Mouse (Mus musculus): ENCODE results near the gene Rpl11. TPM values are rescaled to one million over a fixed set of nuclear protein-coding genes. Genes with fewer than 3 reads are reported as not detected.
"Not testable (repeated sequence)": the region's sequence is repeated elsewhere in the genome, so short reads cannot be mapped to it uniquely, and the experiment has no call there.

Gene Rpl11
- polyA plus RNA-seq, 1 experiment from 2014 or later, result 388 TPM

- H3K27ac ChIP-seq; H3K27me3 ChIP-seq (ENCODE audit: insufficient read depth, poor library complexity, severe bottlenecking); H3K4me1 ChIP-seq (replicated peaks); H3K4me3 ChIP-seq; H3K9me3 ChIP-seq; DNase-seq (ENCODE audit: low spot score); H3K36me3 ChIP-seq: not testable (repeated sequence)
- 71% methylated on average over 9 of the region's 9 CpGs for WGBS
Measured at GRCm38 (mm10) chr4:136059800-136060488, 6.7 kb upstream of the Rpl11 start.

DNA sequence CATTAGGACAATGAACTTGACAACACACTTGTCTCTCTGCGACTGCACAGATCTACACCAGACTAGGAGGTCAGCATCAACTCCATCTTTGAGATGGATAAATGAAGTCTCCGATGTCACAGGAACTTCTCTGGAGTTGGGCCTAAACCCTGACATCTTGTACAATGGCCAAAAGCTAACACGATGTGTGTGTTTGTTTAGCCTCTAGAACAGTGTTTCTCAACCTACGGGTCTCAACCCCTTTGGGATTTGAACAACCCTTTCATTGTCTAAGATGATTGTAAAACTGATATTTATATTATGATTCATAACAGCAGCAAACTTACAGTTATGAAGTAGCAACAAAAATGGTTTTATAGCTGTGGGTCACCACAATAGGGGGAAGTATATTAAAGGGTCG is 4.7 kb upstream of the Rpl11 start:
- 93% methylated on average over 5 of the region's 5 CpGs for WGBS
- DNase-seq (ENCODE audit: low spot score), result no peak

GRCm38 (mm10) chr4:136056030-136056429 is 2.8 kb upstream of the Rpl11 start:
- 26% methylated on average over 1 of the region's 1 CpGs for WGBS
- no peak for DNase-seq (ENCODE audit: low spot score)

More for the DNA sequence above, 4.7 kb upstream of the Rpl11 start:
- no peaks in the 10 kb centered on the region for H3K4me1 ChIP-seq (replicated peaks)
- no peaks in the 10 kb centered on the region for H3K36me3 ChIP-seq
- no peak overlapping the region for H3K27ac ChIP-seq
- no peak overlapping the region for H3K4me3 ChIP-seq
- H3K9me3 ChIP-seq, result no peaks in the 10 kb centered on the region
- H3K27me3 ChIP-seq (ENCODE audit: insufficient read depth, poor library complexity, severe bottlenecking), result no peaks in the 10 kb centered on the region

GRCm38 (mm10) chr4:136053843-136054242 is 615 bp upstream of the Rpl11 start:
- Histone ChIP-seq H3K9me3 (no peaks in the 10 kb centered on the region), H3K27me3 (ENCODE audit: insufficient read depth, poor library complexity, severe bottlenecking) (no peaks in the 10 kb centered on the region), H3K36me3 (peaks cover 35% of the 10 kb centered on the region), H3K27ac (no peak overlapping the region), H3K4me3 (0 out of 2 replicates have a peak overlapping the region, but pooled peaks have one; percentile 93), H3K4me1 (replicated peaks) (peaks cover 20% of the 10 kb centered on the region)
- no peak for DNase-seq (ENCODE audit: low spot score)
- WGBS, result 74% methylated on average over 5 of the region's 5 CpGs

More at GRCm38 (mm10) chr4:136056030-136056429, 2.8 kb upstream of the Rpl11 start:
- H3K27me3 ChIP-seq (ENCODE audit: insufficient read depth, poor library complexity, severe bottlenecking), result no peaks in the 10 kb centered on the region
- peaks cover 12% of the 10 kb centered on the region for H3K4me1 ChIP-seq (replicated peaks)
- H3K4me3 ChIP-seq, result no peak overlapping the region
- peaks cover 13% of the 10 kb centered on the region for H3K36me3 ChIP-seq
- no peak overlapping the region for H3K27ac ChIP-seq
- H3K9me3 ChIP-seq, result no peaks in the 10 kb centered on the region

DNA sequence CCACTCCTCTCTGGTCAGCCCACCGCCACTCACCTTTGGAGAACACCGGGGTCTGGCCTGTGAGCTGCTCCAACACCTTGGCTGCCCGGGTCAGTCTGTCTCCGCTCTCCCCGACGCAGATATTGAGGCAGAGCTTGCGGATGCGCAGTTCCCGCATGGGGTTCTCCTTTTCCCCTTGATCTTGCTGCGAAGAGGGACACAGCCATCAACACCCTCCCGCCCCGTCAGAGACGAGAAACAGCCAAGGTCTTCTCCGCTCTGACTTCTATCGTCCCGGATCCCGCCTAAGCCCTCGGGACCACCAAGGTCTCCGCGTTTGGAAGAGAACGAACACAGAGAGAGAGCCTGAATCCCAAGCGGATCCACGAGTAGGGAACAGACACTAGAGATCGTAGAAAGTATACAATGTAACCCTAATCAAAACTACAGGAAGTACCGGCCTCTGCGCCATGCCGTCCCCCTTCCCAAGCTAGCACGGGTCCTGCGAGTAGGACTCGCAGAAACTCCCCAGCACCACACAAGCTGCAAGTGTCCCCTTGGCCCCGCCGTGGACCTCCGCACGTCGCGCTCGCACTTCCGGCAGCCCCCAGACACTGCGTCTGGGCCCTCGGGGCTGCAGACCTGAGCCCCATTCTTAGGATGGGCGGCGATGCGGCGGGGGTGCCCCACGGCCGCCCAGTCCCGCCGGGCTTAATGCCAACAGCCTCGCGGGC is 538 bp downstream of the Rpl11 start:
- Histone ChIP-seq H3K27ac (peak overlapping the region; percentile 98), H3K4me1 (replicated peaks) (peaks cover 20% of the 10 kb centered on the region), H3K36me3 (peaks cover 46% of the 10 kb centered on the region), H3K27me3 (ENCODE audit: insufficient read depth, poor library complexity, severe bottlenecking) (no peaks in the 10 kb centered on the region), H3K9me3 (no peaks in the 10 kb centered on the region), H3K4me3 (peak overlapping the region; percentile 93)
- DNase-seq (ENCODE audit: low spot score), result no peak
- under 1% methylated on average over 50 of the region's 50 CpGs for WGBS

GRCm38 (mm10) chr4:136052060-136052459 is 1.2 kb downstream of the Rpl11 start:
- Histone ChIP-seq H3K4me3 (peak overlapping the region; percentile 93), H3K27ac (peak overlapping the region; percentile 98), H3K4me1 (replicated peaks) (peaks cover 20% of the 10 kb centered on the region), H3K27me3 (ENCODE audit: insufficient read depth, poor library complexity, severe bottlenecking) (no peaks in the 10 kb centered on the region), H3K36me3 (peaks cover 52% of the 10 kb centered on the region), H3K9me3 (no peaks in the 10 kb centered on the region)
- no peak for DNase-seq (ENCODE audit: low spot score)
- WGBS, result 10% methylated on average over 3 of the region's 3 CpGs

DNA sequence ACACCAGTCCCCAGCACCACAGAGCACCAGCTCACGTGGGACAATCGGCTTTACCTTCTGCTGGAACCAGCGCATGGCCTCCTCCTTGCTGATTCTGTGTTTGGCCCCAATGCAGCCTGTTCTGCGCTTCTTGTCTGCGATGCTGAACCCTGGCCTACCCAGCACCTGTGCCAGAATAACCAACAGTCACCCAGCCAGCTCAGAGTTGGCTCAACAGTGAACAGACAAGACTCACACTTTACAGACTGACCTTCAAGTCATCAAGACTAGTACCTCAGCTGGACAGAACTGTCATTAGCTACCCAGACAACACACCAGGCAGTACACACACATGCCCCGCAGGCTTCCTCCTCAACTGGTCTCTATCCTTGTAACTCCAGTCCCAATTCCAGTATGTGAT is 3.0 kb downstream of the Rpl11 start:
- 94% methylated on average over 6 of the region's 6 CpGs for WGBS
- H3K9me3 ChIP-seq, result no peaks in the 10 kb centered on the region
- H3K4me1 ChIP-seq (replicated peaks), result peaks cover 27% of the 10 kb centered on the region
- no peak for DNase-seq (ENCODE audit: low spot score)
- no peak overlapping the region for H3K4me3 ChIP-seq
- no peak overlapping the region for H3K27ac ChIP-seq
- H3K36me3 ChIP-seq, result peaks cover 69% of the 10 kb centered on the region
- H3K27me3 ChIP-seq (ENCODE audit: insufficient read depth, poor library complexity, severe bottlenecking), result no peaks in the 10 kb centered on the region

GRCm38 (mm10) chr4:136048291-136049032 is 4.8 kb downstream of the Rpl11 start:
- DNase-seq (ENCODE audit: low spot score), result no peak
- Histone ChIP-seq H3K27ac (no peak overlapping the region), H3K36me3 (peaks cover 86% of the 10 kb centered on the region), H3K27me3 (ENCODE audit: insufficient read depth, poor library complexity, severe bottlenecking) (no peaks in the 10 kb centered on the region), H3K4me3 (no peak overlapping the region), H3K4me1 (replicated peaks) (peaks cover 27% of the 10 kb centered on the region), H3K9me3 (no peaks in the 10 kb centered on the region)
- 84% methylated on average over 4 of the region's 4 CpGs for WGBS

DNA sequence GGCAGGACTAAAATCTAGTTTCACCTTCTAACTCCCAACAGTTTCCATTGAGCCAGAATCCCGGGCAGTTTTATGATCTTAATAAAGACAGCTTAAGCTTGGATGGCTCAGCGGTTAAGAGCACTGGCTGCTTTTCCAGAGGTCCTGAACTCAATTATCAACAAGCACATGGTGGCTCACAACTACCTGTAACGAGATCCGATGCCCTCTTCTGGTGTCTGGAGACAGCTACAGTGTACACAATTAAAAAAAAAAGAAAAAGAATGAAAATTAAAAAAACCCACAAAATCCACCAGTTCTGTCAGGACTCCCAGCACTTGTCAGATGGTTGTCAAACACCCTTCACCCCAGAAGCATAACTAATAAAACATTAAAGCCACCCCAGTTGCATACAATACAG is 5.6 kb downstream of the Rpl11 start:
- no peak for DNase-seq (ENCODE audit: low spot score)
- H3K4me1 ChIP-seq (replicated peaks), result peaks cover 27% of the 10 kb centered on the region
- no peak overlapping the region for H3K4me3 ChIP-seq
- H3K27me3 ChIP-seq (ENCODE audit: insufficient read depth, poor library complexity, severe bottlenecking), result no peaks in the 10 kb centered on the region
- peaks cover 87% of the 10 kb centered on the region for H3K36me3 ChIP-seq
- 68% methylated on average over 4 of the region's 4 CpGs for WGBS
- no peak overlapping the region for H3K27ac ChIP-seq
- no peaks in the 10 kb centered on the region for H3K9me3 ChIP-seq

- Histone ChIP-seq H3K27ac (no peak overlapping the region), H3K36me3 (peaks cover 83% of the 10 kb centered on the region), H3K9me3 (no peaks in the 10 kb centered on the region), H3K4me3 (no peak overlapping the region), H3K27me3 (ENCODE audit: insufficient read depth, poor library complexity, severe bottlenecking) (no peaks in the 10 kb centered on the region), H3K4me1 (replicated peaks) (peaks cover 22% of the 10 kb centered on the region)
- WGBS, result 79% methylated on average over 6 of the region's 6 CpGs
- no peak for DNase-seq (ENCODE audit: low spot score)
Measured at GRCm38 (mm10) chr4:136046888-136047287, 6.3 kb downstream of the Rpl11 start.

DNA sequence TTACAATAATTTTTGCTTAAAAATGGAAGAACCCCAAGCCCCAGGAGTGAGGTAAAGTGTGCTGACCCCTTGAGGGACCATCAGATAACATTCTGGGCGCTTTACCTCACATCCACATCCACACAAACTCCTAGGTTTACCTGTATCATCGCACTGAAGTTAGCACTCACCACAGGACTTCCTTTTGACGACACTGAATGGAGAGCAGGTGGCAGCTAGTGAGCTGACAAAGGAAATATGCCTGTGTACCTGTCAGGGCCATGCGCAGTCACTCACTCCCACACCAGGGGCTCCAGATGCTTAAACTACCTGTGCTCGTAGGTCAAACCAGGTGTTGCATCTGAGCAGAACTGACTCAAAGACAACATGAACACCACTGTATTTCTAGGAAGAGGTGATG is 8.1 kb downstream of the Rpl11 start:
- Histone ChIP-seq H3K4me1 (replicated peaks) (peaks cover 7% of the 10 kb centered on the region), H3K4me3 (no peak overlapping the region), H3K9me3 (no peaks in the 10 kb centered on the region), H3K36me3 (peaks cover 65% of the 10 kb centered on the region), H3K27me3 (ENCODE audit: insufficient read depth, poor library complexity, severe bottlenecking) (no peaks in the 10 kb centered on the region), H3K27ac (no peak overlapping the region)
- no peak for DNase-seq (ENCODE audit: low spot score)
- 89% methylated on average over 5 of the region's 5 CpGs for WGBS

DNA sequence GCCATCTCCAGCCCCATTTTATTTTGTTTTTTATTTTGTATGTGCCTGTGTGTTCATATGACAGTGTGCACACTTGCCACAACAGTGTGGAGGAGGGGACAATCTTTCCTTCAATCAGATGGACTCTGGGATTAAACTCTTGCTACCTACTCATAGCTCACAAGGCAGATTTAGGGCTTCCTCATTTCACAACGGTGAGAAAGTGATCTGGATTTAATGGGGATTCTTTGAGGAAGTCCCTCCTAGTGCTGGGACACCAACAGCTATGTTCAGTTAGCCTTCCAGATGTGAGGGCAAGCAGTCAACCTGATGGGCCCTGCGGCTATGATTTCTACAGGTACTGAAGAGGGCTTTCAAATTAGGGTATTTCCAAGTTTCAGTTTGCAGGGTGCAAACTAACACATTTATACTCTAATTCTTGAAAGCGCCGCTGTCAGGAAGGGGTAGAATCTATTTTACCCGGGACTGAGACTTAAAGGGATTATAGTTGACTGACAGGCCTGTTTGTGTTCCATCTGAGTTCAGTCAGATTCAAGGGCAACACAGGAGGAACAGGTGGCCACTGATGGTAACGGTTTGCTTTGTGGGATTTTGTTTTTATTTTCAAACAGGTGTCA is 9.3 kb downstream of the Rpl11 start:
- H3K27me3 ChIP-seq (ENCODE audit: insufficient read depth, poor library complexity, severe bottlenecking), result no peaks in the 10 kb centered on the region
- H3K36me3 ChIP-seq, result peaks cover 53% of the 10 kb centered on the region
- no peaks in the 10 kb centered on the region for H3K9me3 ChIP-seq
- no peak overlapping the region for H3K4me3 ChIP-seq
- 91% methylated on average over 6 of the region's 6 CpGs for WGBS
- DNase-seq (ENCODE audit: low spot score), result no peak
- peaks cover 7% of the 10 kb centered on the region for H3K4me1 ChIP-seq (replicated peaks)
- H3K27ac ChIP-seq, result no peak overlapping the region
